Mouse (Mus musculus): ENCODE measurements around the gene AW551984.

GRCm38 (mm10) chr9:39633913-39634594 lies 29.9 kb upstream of the AW551984 start:
- TF ChIP-seq POLR2A (IDR thresholded peaks at IDR 0.05; ENCODE audit: low read depth, low read length) (no peak), CTCF (IDR thresholded peaks at IDR 0.05; ENCODE audit: extremely low read depth, insufficient read length, insufficient replicate concordance, low read depth, low read length) (no peak)
